Mouse (Mus musculus) CH12.LX (cell line): ENCODE data around the gene Dhx30.

ENCODE experiments used
- BHLHE40 ChIP-seq: IDR thresholded peaks from 2 replicates; pipeline ENCODE4 v1.6.1; 2011; ENCODE audit warnings: mild to moderate bottlenecking, low read depth, low read length, improper control_type of control experiment
- CTCF ChIP-seq, 2 experiments: IDR thresholded peaks in 1 of 2; conservative IDR thresholded peaks in 1 of 2; 2 replicates each; pipeline ENCODE4 v1.5.1; 2011 to 2012; ENCODE audit warnings: low read depth in 2 of 2, low read length in 2 of 2, improper control_type of control experiment in 1 of 2, inconsistent platforms in 1 of 2, mild to moderate bottlenecking in 1 of 2, moderate library complexity in 1 of 2
- ELF1 ChIP-seq: IDR thresholded peaks from 2 replicates; pipeline ENCODE4 v1.6.1; 2014; ENCODE audit warnings: low read depth, mild to moderate bottlenecking, inconsistent platforms, low read length, improper control_type of control experiment
- EP300 ChIP-seq: IDR thresholded peaks from 2 replicates; pipeline ENCODE4 v1.6.1; 2011; ENCODE audit warnings: low read length, improper control_type of control experiment
- POLR2A ChIP-seq: IDR thresholded peaks from 2 replicates; pipeline ENCODE4 v1.6.1; 2011; ENCODE audit warnings: low read depth, mild to moderate bottlenecking, improper control_type of control experiment, low read length
- RAD21 ChIP-seq: IDR thresholded peaks from 2 replicates; pipeline ENCODE4 v1.6.1; 2011; ENCODE audit warnings: low read depth, mild to moderate bottlenecking, low read length, improper control_type of control experiment, moderate library complexity
- ZC3H11A ChIP-seq: IDR thresholded peaks from 2 replicates; pipeline ENCODE4 v1.6.1; 2012; ENCODE audit warnings: low read depth, mild to moderate bottlenecking, inconsistent platforms, low read length, improper control_type of control experiment

- TF ChIP-seq ZC3H11A = no peak
- TF ChIP-seq EP300 = peak; percentile 81
- TF ChIP-seq ELF1 = no peak
- no peak for TF ChIP-seq POLR2A
- no peak for TF ChIP-seq RAD21
- TF ChIP-seq BHLHE40 = no peak
- no peak for TF ChIP-seq CTCF (conservative IDR thresholded peaks at IDR 0.05 in 1 of 2, IDR thresholded peaks at IDR 0.05 in 1 of 2; ENCODE audit: low read depth in 2 of 2, low read length in 2 of 2)
These were observed 24.5 kb upstream of the Dhx30 start for GRCm38 (mm10) chr9:110142097-110142496.
